Mouse (Mus musculus): ENCODE results near the gene Pomgnt2. TPM values are rescaled to one million over a fixed set of nuclear protein-coding genes. Genes with fewer than 3 reads are reported as not detected.
"Not testable (repeated sequence)": the region's sequence is repeated elsewhere in the genome, so short reads cannot be mapped to it uniquely, and the experiment has no call there.

The Pomgnt2 gene
- polyA plus RNA-seq, 1 experiment, result 30.0 TPM

DNA sequence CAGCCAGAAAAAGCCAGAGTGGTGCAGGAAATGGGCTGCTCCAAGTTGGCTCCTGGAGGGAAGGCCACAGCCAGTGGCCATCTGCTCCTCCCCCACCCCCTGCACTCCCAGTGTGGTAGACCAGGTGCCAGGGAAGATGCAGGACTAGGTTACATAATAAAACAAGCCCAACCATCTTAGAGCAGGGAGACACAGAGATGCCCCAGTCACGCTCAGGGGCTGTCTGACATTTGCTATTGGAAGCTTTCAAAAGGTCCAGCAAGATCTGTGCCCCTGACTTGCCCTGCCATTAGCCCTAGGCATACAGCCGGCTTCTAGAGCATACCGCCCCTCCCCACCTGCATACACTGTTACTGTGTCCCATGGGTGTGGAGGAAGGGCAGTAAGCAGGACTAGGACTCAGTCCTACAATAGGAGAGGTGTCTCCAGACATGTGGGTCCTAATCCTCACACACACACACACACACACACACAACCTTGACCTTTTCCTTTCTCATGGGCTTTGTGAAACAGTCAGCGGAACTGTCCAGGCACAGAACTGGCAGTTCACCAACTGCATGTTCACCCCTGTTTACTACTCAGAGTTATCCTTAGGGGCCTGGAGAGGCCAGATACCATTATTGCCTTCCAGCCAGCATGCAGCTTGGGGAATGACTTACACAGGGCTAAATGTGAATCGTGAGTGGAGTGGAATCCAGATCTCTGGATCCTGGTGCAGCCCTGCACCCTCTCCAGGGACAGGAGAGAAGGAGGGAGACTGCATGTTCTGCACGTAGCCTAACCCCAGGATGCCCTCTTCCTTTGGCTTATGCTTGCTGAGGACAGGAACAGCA lies 30.4 kb upstream of the Pomgnt2 start:
- peak overlapping the region; percentile 26 for H3K27ac ChIP-seq (ENCODE audit: insufficient read depth, low read length)
- H3K4me3 ChIP-seq (ENCODE audit: insufficient read depth, low read length), result no peak overlapping the region
- H3K4me1 ChIP-seq (ENCODE audit: control insufficient read depth, insufficient read depth, low read length), result peaks cover 2% of the 10 kb centered on the region; the same call in 1 of the 2 replicates
- TF ChIP-seq POLR2A (IDR thresholded peaks at IDR 0.05; ENCODE audit: extremely low read depth, insufficient read depth, low read length), result no peak
- no peak for TF ChIP-seq CTCF (IDR thresholded peaks at IDR 0.05; ENCODE audit: extremely low read depth, insufficient read depth, low read length)

DNA sequence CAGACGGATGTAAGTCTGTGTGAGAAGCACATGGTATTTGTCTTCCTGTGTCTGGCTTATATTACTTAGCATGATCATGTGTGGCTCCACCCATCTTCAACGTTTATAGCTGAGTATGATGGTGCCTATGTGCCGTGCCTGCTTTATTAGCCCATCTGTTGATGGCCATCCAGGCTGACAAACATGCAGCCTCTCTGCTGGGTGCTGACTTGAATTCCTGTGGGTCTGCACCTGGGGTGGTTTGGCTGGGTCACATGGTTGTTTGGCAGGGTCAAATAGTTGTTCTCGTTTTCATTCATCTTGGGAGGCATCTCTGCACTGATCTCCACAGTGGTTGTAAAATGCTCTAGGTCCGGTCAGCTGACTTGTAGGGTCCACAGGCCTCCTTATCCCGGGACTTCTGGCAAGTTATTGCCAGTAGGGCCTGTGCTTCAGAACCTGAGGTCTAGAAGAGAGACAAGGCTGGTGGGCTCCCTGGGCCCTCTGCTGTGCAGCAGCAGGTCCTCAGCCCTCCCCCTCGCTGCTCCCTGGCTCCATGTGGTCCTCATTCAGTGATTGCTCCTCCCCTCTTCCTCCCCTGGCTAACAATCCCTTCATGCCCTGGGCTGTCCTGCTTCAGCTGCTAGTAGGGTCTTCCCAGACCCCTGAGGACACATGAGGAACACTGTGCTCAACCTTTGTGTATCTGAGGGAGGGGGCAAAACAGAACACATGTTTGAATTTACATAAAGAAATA lies 29.1 kb upstream of the Pomgnt2 start:
- Histone ChIP-seq H3K27ac (ENCODE audit: insufficient read depth, low read length) (no peak overlapping the region), H3K4me3 (ENCODE audit: insufficient read depth, low read length) (no peak overlapping the region), H3K4me1 (ENCODE audit: control insufficient read depth, insufficient read depth, low read length) (peaks cover 2% of the 10 kb centered on the region; the same call in 1 of the 2 replicates)
- TF ChIP-seq POLR2A (IDR thresholded peaks at IDR 0.05; ENCODE audit: extremely low read depth, insufficient read depth, low read length) (no peak), CTCF (IDR thresholded peaks at IDR 0.05; ENCODE audit: extremely low read depth, insufficient read depth, low read length) (no peak)

DNA sequence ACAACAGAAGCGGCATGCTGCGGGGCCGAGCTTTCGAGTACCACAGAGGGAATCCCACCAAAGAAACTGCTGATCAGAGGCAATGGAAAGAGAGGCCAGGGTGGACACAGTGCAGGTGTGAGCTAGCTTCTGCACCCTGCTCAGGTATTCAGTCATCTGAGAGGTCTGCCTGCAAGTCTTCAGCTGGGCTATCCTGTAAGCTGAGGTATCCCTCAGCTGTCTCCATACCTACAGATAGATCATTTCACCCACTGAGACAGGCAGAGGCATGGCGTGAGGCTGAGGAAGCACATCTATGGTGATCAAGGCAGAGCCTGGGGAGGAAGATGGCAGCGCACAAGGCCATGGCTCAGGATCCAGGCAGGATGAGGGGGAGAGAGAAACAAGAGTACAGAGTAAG lies 27.5 kb upstream of the Pomgnt2 start:
- Histone ChIP-seq H3K27ac (ENCODE audit: insufficient read depth, low read length) (no peak overlapping the region), H3K4me1 (ENCODE audit: control insufficient read depth, insufficient read depth, low read length) (peaks cover 2% of the 10 kb centered on the region; the same call in 1 of the 2 replicates), H3K4me3 (ENCODE audit: insufficient read depth, low read length) (no peak overlapping the region)
- TF ChIP-seq POLR2A (IDR thresholded peaks at IDR 0.05; ENCODE audit: extremely low read depth, insufficient read depth, low read length) (no peak), CTCF (IDR thresholded peaks at IDR 0.05; ENCODE audit: extremely low read depth, insufficient read depth, low read length) (no peak)

DNA sequence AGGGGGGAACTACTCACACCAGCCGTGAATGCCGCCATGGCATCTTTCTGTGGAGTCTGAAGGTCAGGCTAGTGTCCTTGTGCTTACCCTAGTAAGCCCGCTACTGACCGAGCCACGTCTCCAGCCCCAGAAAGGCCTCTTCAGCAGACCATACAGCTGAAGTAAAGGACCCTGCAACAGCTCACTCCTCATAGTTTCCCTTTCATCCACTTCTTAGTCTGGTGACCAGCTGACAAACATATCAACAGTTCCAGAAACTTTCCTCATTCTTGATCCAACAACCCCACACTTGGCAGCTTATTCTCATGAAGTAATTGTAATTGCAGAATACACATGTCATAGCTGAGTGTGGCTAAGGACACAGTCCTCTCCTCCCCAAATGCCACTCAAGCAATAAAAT lies 27.0 kb upstream of the Pomgnt2 start:
- Histone ChIP-seq H3K4me1 (ENCODE audit: control insufficient read depth, insufficient read depth, low read length) (peaks cover 2% of the 10 kb centered on the region; the same call in 1 of the 2 replicates), H3K27ac (ENCODE audit: insufficient read depth, low read length) (no peak overlapping the region), H3K4me3 (ENCODE audit: insufficient read depth, low read length) (no peak overlapping the region)
- TF ChIP-seq CTCF (IDR thresholded peaks at IDR 0.05; ENCODE audit: extremely low read depth, insufficient read depth, low read length) (no peak), POLR2A (IDR thresholded peaks at IDR 0.05; ENCODE audit: extremely low read depth, insufficient read depth, low read length) (no peak)

DNA sequence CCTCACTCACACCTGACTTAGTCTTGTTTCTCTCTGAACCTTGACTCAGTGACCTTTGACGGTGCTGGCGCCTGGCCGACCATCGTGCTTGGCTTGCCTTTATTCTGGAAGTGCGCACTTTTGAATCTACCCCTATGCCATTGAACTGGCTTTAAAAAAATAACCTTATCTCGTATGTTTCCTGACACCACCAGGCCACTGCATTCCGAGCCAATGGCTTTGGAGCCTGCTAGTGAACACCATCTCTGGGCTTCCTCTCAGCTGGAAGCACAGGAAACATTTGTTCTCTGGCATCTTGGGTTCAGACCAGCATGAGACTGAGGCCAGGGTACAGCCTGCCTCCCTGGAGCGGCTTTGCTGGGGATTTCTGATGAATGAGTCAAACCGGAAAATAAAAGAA lies 25.9 kb upstream of the Pomgnt2 start:
- TF ChIP-seq CTCF (IDR thresholded peaks at IDR 0.05; ENCODE audit: extremely low read depth, insufficient read depth, low read length) (no peak), POLR2A (IDR thresholded peaks at IDR 0.05; ENCODE audit: extremely low read depth, insufficient read depth, low read length) (no peak)
- 0 out of 2 replicates have a peak overlapping the region, but pooled peaks have one; percentile 80 for H3K27ac ChIP-seq (ENCODE audit: insufficient read depth, low read length)

DNA sequence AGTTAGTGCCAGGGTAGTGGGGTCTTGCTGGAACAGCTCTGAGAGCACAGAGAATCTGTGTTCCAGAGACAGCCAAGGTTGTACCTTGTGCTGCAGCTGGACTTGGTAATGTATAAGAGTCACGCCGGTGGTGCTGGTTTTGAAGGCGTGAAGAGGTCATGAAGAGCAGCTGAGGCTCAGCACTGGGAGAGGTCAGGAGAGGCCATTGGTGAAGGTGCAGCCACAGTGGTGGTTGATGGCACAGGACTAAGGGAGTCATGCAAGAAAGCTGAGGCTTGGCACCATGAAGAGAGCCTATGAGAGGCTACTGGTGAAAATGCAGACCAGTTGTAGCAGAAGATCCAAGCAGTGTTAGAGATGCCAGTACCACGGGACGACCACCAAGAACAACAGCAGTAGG lies 24.7 kb upstream of the Pomgnt2 start:
- no peak overlapping the region for H3K27ac ChIP-seq (ENCODE audit: insufficient read depth, low read length)
- TF ChIP-seq POLR2A (IDR thresholded peaks at IDR 0.05; ENCODE audit: extremely low read depth, insufficient read depth, low read length) (no peak), CTCF (IDR thresholded peaks at IDR 0.05; ENCODE audit: extremely low read depth, insufficient read depth, low read length) (no peak)
- no peak overlapping the region for H3K4me3 ChIP-seq (ENCODE audit: insufficient read depth, low read length)
- peaks cover 2% of the 10 kb centered on the region; the same call in 1 of the 2 replicates for H3K4me1 ChIP-seq (ENCODE audit: control insufficient read depth, insufficient read depth, low read length)

More for the DNA sequence above, 25.9 kb upstream of the Pomgnt2 start:
- Histone ChIP-seq H3K4me1 (ENCODE audit: control insufficient read depth, insufficient read depth, low read length) (peaks cover 2% of the 10 kb centered on the region; the same call in 1 of the 2 replicates), H3K4me3 (ENCODE audit: insufficient read depth, low read length) (no peak overlapping the region)

DNA sequence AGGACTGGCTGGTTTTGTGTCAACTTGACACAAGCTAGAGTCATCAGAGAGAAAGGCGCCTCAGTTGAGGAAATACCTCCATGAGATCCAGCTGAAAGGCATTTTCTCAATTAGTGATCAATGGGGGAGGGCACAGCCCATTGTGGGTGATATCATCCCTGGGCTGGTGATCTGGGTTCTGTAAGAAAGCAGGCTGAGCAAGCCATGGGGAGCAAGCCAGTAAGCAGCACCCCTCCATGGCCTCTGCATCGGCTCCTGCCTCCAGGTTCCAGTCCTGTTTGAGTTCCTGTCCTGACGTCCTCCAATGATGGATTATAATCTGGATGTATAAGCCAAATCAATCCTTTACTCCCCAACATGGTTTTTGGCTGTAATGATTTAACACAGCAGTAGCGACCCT lies 24.3 kb upstream of the Pomgnt2 start:
- not testable (repeated sequence) for H3K27ac ChIP-seq (ENCODE audit: insufficient read depth, low read length); H3K4me3 ChIP-seq (ENCODE audit: insufficient read depth, low read length); H3K4me1 ChIP-seq (ENCODE audit: control insufficient read depth, insufficient read depth, low read length)

DNA sequence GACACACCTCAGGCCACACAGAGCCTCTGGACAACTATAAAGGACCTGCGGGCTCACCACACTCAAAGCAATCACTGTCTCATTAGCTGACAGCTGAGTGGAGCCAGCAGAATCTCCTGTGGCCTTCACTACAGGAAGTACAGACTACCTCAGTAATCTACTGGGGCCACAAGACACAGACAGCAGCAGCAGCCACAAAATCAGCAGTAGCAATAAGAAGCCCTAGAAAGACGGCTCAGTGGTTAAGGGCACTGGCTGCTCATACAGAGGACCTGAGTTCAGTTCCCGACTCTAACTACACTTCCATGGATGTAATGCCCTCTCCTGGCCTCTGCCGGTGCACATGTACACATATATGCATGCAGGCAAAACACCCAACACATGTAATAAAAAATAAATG lies 23.4 kb upstream of the Pomgnt2 start:
- Histone ChIP-seq H3K4me1 (ENCODE audit: control insufficient read depth, insufficient read depth, low read length) (peaks cover 2% of the 10 kb centered on the region; the same call in 1 of the 2 replicates), H3K4me3 (ENCODE audit: insufficient read depth, low read length) (no peak overlapping the region), H3K27ac (ENCODE audit: insufficient read depth, low read length) (no peak overlapping the region)
- TF ChIP-seq CTCF (IDR thresholded peaks at IDR 0.05; ENCODE audit: extremely low read depth, insufficient read depth, low read length), result no peak
- no peak for TF ChIP-seq POLR2A (IDR thresholded peaks at IDR 0.05; ENCODE audit: extremely low read depth, insufficient read depth, low read length)

DNA sequence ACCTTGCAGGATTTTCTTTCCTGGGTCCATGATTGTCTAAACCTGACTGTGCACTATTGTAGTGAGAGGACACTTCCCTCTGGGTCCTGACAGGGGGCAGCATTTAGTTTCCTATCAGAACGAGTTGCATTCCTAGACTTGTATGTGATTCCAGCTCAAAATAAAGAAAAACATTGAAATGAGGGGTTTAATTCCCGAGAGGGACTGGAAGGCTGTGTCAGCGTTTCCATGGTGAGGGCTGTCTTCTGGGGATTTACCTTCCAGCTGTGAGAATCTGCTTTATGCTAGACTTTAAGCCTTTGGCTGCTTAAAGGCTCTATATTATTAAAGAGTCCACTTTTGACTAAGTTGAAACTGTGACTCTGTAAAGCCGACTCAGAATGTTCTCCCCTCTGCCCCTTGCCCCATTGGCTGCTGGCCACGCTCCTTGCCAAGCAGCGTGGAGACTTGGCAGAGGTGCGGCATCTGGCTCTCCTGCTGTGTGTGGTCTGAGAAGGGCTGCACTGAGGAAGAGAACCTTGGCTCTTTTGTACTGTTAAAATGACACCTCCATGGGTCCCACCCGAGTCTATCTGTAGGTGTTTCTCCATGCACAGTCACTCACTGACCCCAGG lies 22.0 kb upstream of the Pomgnt2 start:
- H3K27ac ChIP-seq (ENCODE audit: insufficient read depth, low read length), result no peak overlapping the region
- TF ChIP-seq CTCF (IDR thresholded peaks at IDR 0.05; ENCODE audit: extremely low read depth, insufficient read depth, low read length) (peak; percentile 83), POLR2A (IDR thresholded peaks at IDR 0.05; ENCODE audit: extremely low read depth, insufficient read depth, low read length) (no peak)

More for the DNA sequence above, 22.0 kb upstream of the Pomgnt2 start:
- Histone ChIP-seq H3K4me1 (ENCODE audit: control insufficient read depth, insufficient read depth, low read length) (peaks cover 2% of the 10 kb centered on the region; the same call in 1 of the 2 replicates), H3K4me3 (ENCODE audit: insufficient read depth, low read length) (no peak overlapping the region)
